Mouse (Mus musculus): ENCODE data around the gene Begain.

The Begain gene

DNA sequence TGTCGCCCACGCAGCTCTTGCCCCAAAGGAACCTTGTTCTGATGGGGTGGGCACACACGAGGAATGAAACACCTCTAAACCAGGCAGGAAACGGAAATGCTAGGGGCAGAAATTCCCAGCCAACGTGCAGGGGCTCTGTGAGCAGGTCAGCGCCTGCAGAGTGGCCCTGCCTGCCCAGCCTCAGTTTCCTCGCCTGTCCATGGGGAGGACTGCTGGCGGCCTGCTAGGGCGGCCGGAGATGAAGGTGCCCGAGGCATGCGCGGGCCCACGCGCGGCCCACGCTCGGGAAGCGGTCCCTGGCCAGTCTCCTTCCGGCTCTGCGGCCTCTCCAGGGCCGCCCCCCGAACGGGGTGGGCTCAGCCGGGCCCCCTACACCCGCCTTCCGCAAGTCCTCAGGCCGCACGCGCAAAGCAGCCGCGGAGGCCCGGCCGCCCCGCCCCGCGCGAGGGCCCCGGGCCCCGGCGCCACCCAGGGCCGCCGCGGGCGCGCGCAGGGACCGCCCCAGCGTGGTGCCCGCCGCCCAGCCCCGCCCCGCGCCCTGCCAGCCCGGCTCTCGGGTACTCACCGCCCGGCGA lies 369 bp downstream of the Begain start:
- ChIA-PET CTCF (interaction anchor here in 1 of 4 experiments (0.9 kb wide), 1 partner anchor 883 kb away, joined by 10 read pairs; no protein-coding TSS in a partner anchor), POLR2A (interaction anchor here in 2 of 4 experiments (0.6 to 0.8 kb wide), 2 partner anchors 8 to 463 kb away, joined by 3 to 6 read pairs; no protein-coding TSS in a partner anchor)

DNA sequence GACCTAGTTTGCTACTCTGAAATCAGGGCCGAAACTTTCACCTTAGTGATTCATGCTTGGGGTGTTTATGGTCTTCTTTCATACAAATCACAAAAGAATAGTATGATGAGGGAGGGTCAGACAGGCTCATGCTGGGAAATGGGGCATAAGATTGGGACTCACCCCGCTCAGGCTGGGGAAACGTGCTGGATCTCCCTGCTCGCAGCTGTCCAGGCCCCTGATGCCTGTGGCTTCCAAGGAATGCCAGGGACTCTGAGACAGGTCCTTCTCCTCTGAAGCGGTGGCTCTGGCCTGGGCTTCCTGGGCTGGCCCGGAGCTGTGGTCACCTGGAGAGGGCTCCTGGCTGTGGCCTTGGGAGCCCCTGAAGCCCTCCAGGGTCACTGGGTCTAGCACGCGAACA lies 9.4 kb downstream of the Begain start:
- ChIA-PET POLR2A (interaction anchor here in 1 of 4 experiments (1.2 to 1.5 kb wide), 2 partner anchors 24 to 28 kb away, joined by 3 read pairs; no protein-coding TSS in a partner anchor), CTCF (no interaction called here)

DNA sequence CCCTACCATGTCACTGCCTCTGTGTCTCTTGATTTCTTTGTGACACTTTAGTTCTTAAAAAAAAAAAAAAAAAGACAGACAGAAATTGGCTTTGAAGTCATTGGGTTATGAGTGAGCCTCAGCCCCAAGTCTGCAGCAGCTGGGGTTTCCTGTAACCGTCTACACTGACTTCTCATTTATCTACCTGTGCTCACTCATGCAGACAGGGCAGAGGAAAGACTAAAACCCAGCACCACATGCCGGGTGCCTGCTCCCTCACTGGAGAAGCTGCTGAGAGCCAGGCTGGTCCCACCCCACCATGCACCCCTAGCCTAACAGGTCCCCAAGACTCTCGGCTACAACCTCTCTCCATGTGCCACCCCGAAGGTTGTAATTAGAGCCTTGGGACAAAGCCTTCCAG lies 10.3 kb downstream of the Begain start:
- ChIA-PET POLR2A (interaction anchor here in 1 of 4 experiments (0.7 kb wide), 1 partner anchor 164 kb away, joined by 9 read pairs; the partner anchor contains the start of gene Wars), CTCF (no interaction called here)

DNA sequence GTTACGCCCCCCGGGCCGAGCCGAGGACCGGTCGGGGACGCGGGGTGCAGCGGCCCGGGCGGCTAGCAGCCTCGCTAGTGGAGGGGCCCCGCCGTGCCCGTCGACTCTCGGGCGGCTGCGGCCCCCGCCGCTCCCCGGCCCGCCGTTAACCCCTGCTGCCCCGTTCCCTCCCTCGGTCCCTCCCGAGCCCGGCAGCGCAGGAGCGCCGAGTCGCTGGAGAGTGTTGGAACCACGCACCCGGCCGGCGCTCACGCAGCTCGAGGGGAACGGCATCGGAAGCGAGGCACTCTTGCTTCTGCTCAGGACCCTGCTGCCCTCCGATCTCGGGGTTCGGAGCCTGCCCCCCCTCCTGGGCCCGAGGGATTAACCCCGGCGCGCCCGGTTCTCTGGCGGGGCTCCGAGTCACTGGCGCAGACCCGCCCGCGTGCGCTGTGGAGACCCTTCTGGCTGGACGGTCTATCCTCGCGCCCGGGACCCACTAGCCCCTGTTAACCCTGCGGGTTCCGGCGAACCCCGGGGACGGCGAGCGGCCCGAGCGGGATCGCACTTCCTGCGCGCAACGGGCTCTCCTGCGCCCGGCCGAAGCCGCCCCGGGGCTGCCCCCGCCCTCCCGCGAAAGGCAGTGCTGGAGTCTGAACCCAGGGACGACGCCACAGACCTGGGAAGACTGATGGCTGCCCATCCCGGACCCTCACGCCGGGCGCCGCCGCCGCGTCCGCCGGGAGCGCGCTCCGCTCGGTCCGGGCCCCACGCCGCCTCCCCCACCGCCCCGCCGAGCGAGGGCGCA lies 14.8 kb downstream of the Begain start:
- ChIA-PET POLR2A (no interaction called here), CTCF (interaction anchor here in 1 of 4 experiments (1.3 kb wide), 1 partner anchor 9 kb away, joined by 3 read pairs; no protein-coding TSS in a partner anchor)

DNA sequence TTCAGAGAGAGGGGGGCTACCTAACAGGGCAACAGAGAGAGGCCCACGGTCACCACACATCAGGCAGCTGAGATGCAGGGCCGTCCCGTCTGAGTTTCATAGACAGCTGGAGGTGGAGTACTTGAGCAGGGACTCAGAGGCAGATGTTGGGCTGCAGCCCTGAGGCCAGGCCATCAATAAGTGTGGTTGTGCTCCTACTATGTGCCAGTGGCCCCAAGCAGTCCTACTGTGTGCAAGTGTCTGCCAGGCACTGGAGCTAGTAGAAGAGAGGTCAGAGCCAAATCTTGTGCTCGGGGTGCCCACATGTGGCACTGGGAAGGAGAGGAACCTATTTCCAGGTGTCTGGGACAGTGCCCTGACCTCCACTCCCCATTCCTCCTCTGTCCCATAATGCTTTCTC lies 18.1 kb downstream of the Begain start:
- CTCF ChIA-PET, result interaction anchor here in 1 of 4 experiments (0.7 kb wide), 1 partner anchor 734 kb away, joined by 3 read pairs; no protein-coding TSS in a partner anchor
- POLR2A ChIA-PET, result no interaction called here

DNA sequence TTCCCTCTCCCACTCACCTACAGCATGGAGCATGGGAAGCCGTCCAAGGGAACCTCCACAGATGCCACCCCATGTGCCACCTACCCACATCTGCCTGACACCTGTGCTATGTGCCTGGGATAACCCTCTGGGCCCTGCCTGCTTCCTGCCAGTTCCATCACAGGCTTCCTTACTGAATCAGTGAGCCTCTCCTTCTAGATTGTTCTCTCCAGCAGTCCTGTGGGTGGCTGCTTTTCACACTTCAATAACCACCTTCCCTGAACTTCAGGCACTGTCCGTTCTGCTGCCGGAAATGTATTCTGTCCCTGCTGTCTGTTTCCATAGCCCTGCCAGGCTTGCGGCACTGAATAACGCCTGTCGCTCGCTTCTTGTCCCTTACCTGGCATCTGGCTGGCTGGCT lies 22.4 kb downstream of the Begain start:
- POLR2A ChIA-PET, result no interaction called here
- CTCF ChIA-PET, result interaction anchor here in 2 of 4 experiments (0.6 to 1.4 kb wide), 3 partner anchors 8 to 220 kb away, joined by 3 to 6 read pairs (median 3); no protein-coding TSS in a partner anchor

DNA sequence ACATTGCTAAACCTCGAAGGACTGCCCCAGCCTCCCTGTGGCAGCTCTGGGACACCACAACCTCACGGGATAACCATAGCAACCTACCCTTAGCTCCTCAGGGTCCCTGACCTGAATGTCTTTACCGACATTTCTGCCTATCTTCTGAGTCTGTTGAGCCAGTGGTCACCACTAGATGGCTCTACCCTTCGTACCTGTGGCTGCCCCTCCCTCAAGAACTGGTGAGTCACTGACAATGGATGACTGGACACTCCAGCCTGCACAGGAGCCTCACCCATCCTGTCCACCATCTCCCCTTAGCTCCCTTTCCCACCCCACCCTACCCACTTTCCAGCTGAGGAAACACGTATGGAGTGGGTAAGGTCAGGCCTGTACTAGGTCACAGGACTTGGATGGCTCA lies 23.5 kb downstream of the Begain start:
- CTCF ChIA-PET, result interaction anchor here in 3 of 4 experiments (0.5 to 1.4 kb wide), 16 partner anchors 8 to 710 kb away, joined by 3 to 6 read pairs (median 3); partner anchors contain the start of gene Rtl1 (in 1 of the 3)
- POLR2A ChIA-PET, result interaction anchor here in 2 of 4 experiments (0.6 to 1.2 kb wide), 4 partner anchors 10 to 141 kb away, joined by 3 to 4 read pairs (median 3); no protein-coding TSS in a partner anchor

DNA sequence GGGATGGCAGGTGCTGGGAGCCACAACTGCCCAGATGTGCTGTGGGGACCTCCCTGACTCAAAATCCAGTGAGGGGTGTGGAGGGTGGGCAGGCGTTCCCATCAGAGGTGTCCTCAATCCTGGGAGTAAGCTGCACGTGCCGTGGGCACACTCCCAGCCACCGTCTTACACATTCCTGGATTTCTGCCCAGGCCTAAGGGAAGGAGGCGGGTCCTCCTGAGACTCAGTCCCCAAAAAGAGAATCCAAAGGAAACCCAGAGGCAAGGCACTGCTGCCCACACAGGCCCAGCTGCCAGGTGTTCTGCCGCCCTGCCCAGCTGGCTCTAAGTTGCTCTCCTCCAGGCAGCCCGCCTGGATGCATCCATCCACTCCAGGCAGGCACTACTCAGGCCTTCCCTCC lies 28.7 kb downstream of the Begain start:
- POLR2A ChIA-PET, result interaction anchor here in 2 of 4 experiments (0.6 to 2.8 kb wide), 7 partner anchors 11 to 83 kb away, joined by 3 to 10 read pairs (median 3); no protein-coding TSS in a partner anchor
- CTCF ChIA-PET, result interaction anchor here in 1 of 4 experiments (0.6 kb wide), 1 partner anchor 85 kb away, joined by 3 read pairs; no protein-coding TSS in a partner anchor

DNA sequence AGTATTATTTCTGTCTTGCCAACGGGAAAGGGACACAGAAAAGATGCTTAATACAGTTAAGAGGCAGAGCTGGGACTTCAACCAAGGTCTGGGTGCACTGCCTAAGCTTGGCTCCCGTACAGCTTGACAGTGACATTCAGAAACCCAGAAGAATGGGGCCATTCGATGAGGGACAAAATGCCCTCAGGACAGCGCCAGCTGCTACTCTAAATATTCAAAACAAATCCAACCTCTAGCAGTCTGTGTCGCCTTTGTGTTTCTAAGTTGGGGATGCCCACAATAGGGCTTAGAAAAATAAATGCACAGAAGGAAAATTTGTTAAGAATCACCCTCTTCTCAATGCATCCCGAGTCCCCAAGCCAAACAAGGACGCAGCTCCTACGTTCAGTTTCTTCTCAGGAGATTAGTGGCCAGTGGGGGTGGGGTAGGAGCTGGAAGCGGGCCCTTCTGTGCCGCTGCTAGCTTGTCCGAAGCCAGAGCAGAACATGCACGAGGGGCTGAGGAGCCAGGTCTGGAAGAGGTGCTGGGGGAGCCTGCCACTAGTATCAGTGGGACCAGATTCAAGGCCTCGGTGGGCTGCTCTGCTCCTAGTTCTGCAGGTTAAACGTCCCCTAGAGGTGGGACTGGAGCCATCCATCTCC lies 29.7 kb downstream of the Begain start:
- CTCF ChIA-PET, result interaction anchor here in 3 of 4 experiments (0.5 to 1.7 kb wide), 4 partner anchors 8 to 550 kb away, joined by 3 to 4 read pairs (median 4); no protein-coding TSS in a partner anchor
- POLR2A ChIA-PET, result interaction anchor here in 3 of 4 experiments (0.6 to 2.8 kb wide), 19 partner anchors 8 to 145 kb away, joined by 3 to 13 read pairs (median 3); partner anchors contain the start of gene Wdr25 (in 1 of the 3)

DNA sequence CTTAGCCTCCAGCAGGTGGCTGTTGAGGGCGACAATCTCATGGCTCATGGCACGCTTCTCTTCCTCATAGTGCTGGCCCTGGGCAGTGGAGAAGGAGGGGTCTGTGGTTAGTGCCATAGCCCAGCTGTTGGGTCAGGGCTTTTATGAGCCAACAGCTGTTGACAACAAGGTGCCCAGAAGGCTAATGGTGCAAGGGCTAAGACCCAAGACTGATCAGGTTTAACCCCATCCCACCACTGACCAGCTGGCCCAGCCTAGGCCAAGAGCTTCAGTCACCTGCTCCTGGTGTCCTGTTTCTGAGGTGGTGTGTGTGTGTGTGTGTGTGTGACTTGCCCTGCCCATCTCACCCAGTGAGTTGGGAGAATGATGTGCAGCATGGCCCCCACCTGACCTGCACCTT lies 31.0 kb downstream of the Begain start:
- ChIA-PET CTCF (interaction anchor here in 2 of 4 experiments (0.6 to 1.7 kb wide), 2 partner anchors 9 to 422 kb away, joined by 3 read pairs; no protein-coding TSS in a partner anchor), POLR2A (interaction anchor here in 2 of 4 experiments (0.5 to 2.8 kb wide), 10 partner anchors 9 to 250 kb away, joined by 3 to 13 read pairs (median 4); no protein-coding TSS in a partner anchor)

DNA sequence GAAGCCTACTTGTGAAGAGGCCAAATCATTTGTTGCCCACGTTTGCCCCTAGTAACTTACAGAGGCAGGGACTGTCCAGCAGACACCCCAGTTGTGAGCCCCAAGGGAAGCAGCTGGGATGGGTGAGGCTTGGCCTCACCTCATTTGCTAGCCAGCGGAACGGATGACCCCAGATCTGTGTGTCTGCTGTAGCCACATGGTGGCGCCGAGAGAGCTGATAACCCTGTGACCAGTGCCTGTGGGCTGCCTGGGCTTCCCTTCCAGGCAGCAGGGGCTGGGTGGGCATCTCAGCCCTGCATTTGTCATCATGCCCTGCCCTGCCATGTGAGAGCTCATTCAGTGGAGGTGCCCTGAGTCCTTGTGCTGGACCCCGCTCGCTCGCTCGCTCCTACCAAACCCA lies 44.2 kb downstream of the Begain start:
- ChIA-PET POLR2A (interaction anchor here in 3 of 4 experiments (0.6 to 1.4 kb wide), 5 partner anchors 8 to 341 kb away, joined by 3 to 5 read pairs (median 5); no protein-coding TSS in a partner anchor), CTCF (interaction anchor here in 3 of 4 experiments (0.5 to 1.4 kb wide), 6 partner anchors 14 to 1228 kb away, joined by 3 to 5 read pairs (median 3); no protein-coding TSS in a partner anchor)

DNA sequence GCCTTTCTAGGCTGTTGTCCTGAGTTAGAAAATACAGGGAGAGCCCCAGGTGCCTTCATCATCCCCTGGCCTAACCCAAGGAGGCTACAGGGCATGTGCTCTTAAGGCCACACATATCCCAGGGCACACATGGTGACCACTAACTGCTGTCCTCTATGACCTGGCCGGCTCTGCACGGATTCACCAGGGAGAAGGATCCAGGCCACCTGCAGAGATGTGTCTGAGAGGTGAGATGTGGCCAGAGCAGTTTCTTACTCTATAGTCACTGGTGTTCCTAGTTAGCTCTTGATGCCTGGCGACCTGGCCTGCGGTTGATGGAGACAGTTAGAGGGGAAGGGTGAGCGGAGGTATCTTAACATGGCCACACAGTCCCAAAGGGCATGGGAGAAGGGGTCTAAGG lies 45.1 kb downstream of the Begain start:
- CTCF ChIA-PET, result no interaction called here
- POLR2A ChIA-PET, result interaction anchor here in 3 of 4 experiments (0.6 to 1.5 kb wide), 3 partner anchors 10 to 340 kb away, joined by 3 to 5 read pairs (median 3); no protein-coding TSS in a partner anchor

DNA sequence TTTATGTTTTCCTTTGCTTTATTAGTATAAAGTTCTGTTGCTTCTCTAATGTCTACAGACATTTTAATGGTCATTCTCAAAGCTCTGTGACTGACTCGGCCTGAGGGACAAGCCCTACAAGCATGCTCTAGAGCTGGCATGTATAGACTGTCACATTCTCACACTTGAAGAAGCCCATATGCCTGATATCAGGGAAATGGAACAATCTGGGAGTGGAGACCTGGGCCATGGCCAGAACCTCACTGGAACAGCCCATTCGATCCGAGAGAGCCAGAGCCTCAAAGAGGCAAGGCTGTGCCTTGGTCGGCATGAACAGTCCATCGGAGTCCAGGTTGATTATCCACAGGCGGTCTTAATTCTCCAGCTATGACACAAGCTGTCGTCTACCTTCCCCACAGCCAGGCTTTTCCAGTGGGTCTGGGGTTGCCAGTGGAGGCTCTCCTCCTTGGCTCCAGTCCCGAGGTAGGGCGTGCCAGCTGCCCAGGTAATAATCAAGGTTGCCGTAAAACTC lies 45.8 kb downstream of the Begain start:
- ChIA-PET POLR2A (interaction anchor here in 3 of 4 experiments (1.3 to 1.5 kb wide), 3 partner anchors 10 to 17 kb away, joined by 3 to 4 read pairs (median 3); no protein-coding TSS in a partner anchor), CTCF (interaction anchor here in 2 of 4 experiments (0.6 to 1.4 kb wide), 2 partner anchors 9 to 13 kb away, joined by 3 to 9 read pairs; no protein-coding TSS in a partner anchor)

DNA sequence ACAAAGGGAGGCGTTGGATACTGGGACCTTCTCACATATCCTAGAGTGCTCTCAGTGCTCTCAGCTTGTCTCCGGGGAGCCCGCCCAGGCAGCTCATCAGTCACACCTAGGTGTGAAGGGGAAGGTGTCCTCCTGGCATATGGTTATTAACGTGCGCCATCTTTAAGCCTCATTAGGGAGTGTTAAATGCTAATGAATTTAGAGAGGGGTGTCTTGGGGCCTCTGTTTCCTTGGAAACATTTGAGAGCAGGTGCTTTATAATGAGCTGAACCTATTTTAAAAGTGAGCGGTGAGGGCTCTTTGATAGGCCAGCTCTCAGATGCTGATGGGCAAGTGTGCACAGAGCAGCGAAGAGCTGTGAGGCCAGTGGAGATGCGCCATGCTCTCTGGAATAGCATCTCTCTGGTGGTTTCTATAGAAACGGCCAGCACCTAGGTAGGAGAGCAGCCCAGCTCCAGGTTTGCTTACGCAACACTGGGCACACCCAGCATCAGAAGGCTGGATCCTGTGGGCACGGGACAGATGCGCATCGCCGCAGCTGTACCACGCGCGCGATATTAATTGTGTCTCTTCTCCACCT lies 57.9 kb downstream of the Begain start:
- CTCF ChIA-PET, result interaction anchor here in 1 of 4 experiments (0.6 to 0.9 kb wide), 3 partner anchors 14 to 31 kb away, joined by 3 to 4 read pairs (median 3); no protein-coding TSS in a partner anchor
- POLR2A ChIA-PET, result interaction anchor here in 2 of 4 experiments (0.8 to 2.2 kb wide), 11 partner anchors 9 to 32 kb away, joined by 3 to 7 read pairs (median 3); no protein-coding TSS in a partner anchor

DNA sequence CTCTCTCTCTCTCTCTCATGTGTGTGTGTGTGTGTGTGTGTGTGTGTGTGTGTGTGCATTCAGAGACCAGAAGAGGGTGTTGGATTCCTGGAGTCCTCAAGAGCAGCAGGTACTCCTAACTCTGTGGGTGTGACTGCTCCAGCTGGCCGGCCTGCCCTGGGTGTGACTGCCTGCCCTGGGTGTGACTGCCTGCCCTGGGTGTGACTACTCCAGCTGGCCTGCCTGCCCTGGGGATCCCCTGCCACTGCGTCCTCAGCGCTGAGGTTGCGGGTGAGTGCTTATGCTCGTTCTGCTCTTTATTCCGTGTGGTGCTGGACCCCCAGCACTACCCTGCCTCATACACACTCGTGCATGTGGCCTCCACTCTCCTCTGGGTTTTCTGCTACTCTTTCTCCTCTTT lies 65.0 kb downstream of the Begain start:
- POLR2A ChIA-PET, result interaction anchor here in 1 of 4 experiments (1.4 kb wide), 1 partner anchor 19 kb away, joined by 3 read pairs; no protein-coding TSS in a partner anchor
- CTCF ChIA-PET, result no interaction called here

DNA sequence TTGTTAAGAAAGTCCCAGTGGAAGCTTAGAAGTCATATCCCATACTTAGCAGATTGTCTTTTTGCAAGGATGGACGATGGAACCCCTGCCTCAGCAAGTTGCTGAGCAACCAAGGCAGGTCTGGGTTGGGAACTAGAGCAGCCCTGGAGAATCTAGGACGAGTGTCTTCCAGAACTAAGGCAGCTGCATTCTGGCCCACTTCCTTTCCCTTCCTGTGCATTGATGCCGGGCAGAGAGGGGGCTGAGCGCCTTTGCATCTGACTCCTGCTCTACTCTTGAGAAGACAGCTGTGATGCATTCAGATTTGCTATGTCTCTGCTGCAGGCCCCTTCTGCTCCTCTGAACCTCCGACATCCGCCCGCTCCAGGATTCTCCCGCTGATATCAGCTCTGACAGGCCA lies 70.8 kb downstream of the Begain start:
- CTCF ChIA-PET, result interaction anchor here in 2 of 4 experiments (0.7 to 0.9 kb wide), 2 partner anchors 9 to 12 kb away, joined by 3 read pairs; no protein-coding TSS in a partner anchor
- POLR2A ChIA-PET, result interaction anchor here in 2 of 4 experiments (0.7 to 2.3 kb wide), 4 partner anchors 12 to 18 kb away, joined by 3 to 7 read pairs (median 4); no protein-coding TSS in a partner anchor

DNA sequence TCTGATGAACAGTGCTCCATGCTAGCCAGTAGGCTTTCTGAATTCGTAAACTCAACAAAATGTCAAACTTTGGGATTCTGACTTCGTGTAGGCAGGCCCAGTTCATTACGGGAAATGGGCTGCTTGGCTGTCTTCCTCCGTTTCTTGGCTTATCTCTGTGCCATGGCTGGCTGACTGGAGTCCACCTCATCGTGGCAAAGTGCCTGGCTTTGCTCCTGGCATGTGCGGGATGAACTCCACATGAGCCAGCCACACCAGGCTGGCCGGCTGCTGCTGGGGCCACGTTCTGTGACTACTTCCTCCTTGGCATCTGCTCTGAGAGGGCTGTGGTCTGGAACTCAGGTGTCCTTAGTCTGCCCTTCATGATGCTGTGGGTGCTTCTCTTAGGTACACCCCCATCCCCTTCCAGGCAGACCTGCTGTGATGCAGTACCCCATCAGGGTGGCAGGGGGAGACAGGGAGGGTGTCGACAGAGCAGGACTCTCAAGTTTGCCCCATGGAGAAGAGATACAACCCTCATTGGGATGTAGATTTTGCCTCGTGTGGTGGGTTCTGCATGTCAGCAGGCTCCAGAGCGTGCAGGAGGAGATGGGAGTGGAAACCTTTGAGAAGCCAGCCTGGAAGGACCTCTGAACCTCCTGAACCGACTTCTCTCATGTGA lies 71.9 kb downstream of the Begain start:
- ChIA-PET POLR2A (interaction anchor here in 1 of 4 experiments (2.1 kb wide), 1 partner anchor 11 kb away, joined by 7 read pairs; no protein-coding TSS in a partner anchor), CTCF (interaction anchor here in 1 of 4 experiments (0.9 kb wide), 1 partner anchor 10 kb away, joined by 3 read pairs; no protein-coding TSS in a partner anchor)
